Mouse (Mus musculus) heart, postnatal 36 days (tissue): ENCODE data around the gene Adcy3. TPM values are rescaled to one million over a fixed set of nuclear protein-coding genes. Genes with fewer than 3 reads are reported as not detected.
"Not testable (repeated sequence)": the region's sequence is repeated elsewhere in the genome, so short reads cannot be mapped to it uniquely, and the experiment has no call there.

Experiments used
- DNase-seq, 2 experiments: peaks; one replicate each; pipeline ENCODE4 v3.0.0; 2021 to 2022
- intact Hi-C: fragments of 180-260 bp; cut with DNase I; formaldehyde crosslinking; loops from one replicate; pipeline ENCODE4 v1.15.1; 2025
- total RNA-seq, 2 experiments: library from RNA; stranded (reverse); gene quantifications; 2 replicates each; pipeline ENCODE4 v1.2.3; 2021

The Adcy3 gene
- total RNA-seq, 2 experiments from 2014 or later = 3.1 to 4.0 TPM

GRCm38 (mm10) chr12:4233572-4234508 is 100.9 kb downstream of the Adcy3 start, which contains the start of the genes Ptrhd1 and Cenpo:
Gene Ptrhd1, plus strand, starts transcription at chr12:4234027.
Gene Cenpo, minus strand, starts transcription at chr12:4234294.
- DNase-seq = peak; percentile 98 to 99
- intact Hi-C loops = loop anchor here (5.0 to 10.0 kb wide), 2 partner anchors 243 to 691 kb away; partner anchors contain the start of gene Ncoa1

- intact Hi-C loops = loop anchor here (10.0 kb wide), 1 partner anchor 687 kb away; no protein-coding TSS in a partner anchor
- no peak for DNase-seq
Observed at GRCm38 (mm10) chr12:4237481-4237880, 104.6 kb downstream of the Adcy3 start.

- DNase-seq, intact Hi-C loops: not testable (repeated sequence)
Observed at GRCm38 (mm10) chr12:4240281-4240680, 107.4 kb downstream of the Adcy3 start.

GRCm38 (mm10) chr12:4243805-4244204 is 110.9 kb downstream of the Adcy3 start:
- no peak for DNase-seq
- intact Hi-C loops = no loop called here

- intact Hi-C loops = no loop called here
- DNase-seq = no peak
Observed at GRCm38 (mm10) chr12:4245742-4246141, 112.8 kb downstream of the Adcy3 start.

GRCm38 (mm10) chr12:4249786-4250185 is 116.9 kb downstream of the Adcy3 start:
- intact Hi-C loops = no loop called here

GRCm38 (mm10) chr12:4252742-4253655 is 120.1 kb downstream of the Adcy3 start:
- intact Hi-C loops = no loop called here
- DNase-seq = no peak

More at GRCm38 (mm10) chr12:4249786-4250185, 116.9 kb downstream of the Adcy3 start:
- DNase-seq = no peak

Other genes with a start within 250 kb of the Adcy3 start
- gene Pomc, start 178.2 kb upstream of the Adcy3 start, total RNA-seq = under 1 TPM; 0.27 to 0.42 TPM
- gene Efr3b, start 94.2 kb upstream of the Adcy3 start, total RNA-seq = 1 to 10 TPM; 6.3 to 6.4 TPM
- 1 to 10 TPM; 6.5 to 8.3 TPM for gene Dnajc27, start 50.5 kb upstream of the Adcy3 start, total RNA-seq
- gene Ptrhd1, start 100.9 kb downstream of the Adcy3 start, total RNA-seq = 1 to 10 TPM; 4.0 to 4.1 TPM
- 1 to 10 TPM; 2.0 to 2.1 TPM for gene Cenpo, start 101.2 kb downstream of the Adcy3 start, total RNA-seq